Mouse (Mus musculus): ENCODE data around the gene Slc11a1.

DNA sequence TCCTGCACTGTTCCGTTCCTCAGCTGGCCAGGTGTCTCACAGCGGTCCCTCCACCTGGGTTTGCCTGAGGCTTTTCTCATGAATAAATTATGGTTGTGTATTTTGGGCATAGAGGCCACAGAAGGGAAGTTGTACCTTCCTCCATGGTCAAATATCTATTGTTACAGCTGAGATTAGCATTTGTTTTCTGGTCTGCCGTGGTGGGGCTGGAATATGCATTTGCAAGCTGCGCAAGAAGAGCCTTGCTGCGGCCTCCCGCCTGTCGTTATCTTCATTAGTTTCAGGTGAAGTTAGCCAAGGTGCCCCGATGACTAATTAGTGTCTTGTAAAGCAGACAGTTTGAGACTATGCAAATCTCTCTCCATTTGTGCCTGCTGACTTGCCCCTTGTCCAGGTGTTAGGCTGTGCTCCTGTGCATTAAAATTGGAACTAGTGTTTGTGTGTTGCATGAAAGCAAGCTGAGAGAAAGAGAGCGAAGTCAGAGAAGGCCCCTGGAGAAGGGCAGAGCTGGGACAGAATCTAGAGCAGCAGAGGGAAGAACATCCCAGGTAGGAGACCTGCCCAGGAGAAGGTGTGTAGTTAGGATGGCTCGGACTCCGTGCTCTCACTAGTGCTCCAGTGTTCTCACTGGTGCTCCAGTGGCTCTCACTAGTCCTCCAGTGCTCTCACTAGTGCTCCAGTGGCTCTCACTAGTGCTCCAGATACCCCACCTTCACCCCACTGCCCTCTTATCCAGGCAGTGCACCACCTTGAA lies 30.7 kb upstream of the Slc11a1 start:
- TF ChIP-seq CTCF (IDR thresholded peaks at IDR 0.05; ENCODE audit: low read depth) (no peak), EP300 (IDR thresholded peaks at IDR 0.05; ENCODE audit: low read depth) (no peak)

All from heart, postnatal 0 days (tissue).